Mouse (Mus musculus) forebrain, embryonic 11.5 days (tissue): ENCODE results near the gene 1110008P14Rik. TPM values are rescaled to one million over a fixed set of nuclear protein-coding genes. Genes with fewer than 3 reads are reported as not detected.

Source experiments
- ATAC-seq: fragments of 200-750 bp; cut with Nextera tagmentation; replicated peaks from 2 replicates; pipeline ENCODE4 v1.8.0; 2017; ENCODE audit warnings: moderate TSS enrichment; ENCODE audit not compliant: low FRiP score
- DNase-seq: peaks from one replicate; pipeline ENCODE4 v3.0.0-alpha.2; 2017; ENCODE audit warnings: low spot score
- H3K27ac ChIP-seq: fragments of 300-500 bp; sonication (generic); 2 replicates; pipeline ENCODE4 v1.5.1; 2014; ENCODE audit warnings: low read depth, low read length
- H3K27me3 ChIP-seq: fragments of 300-500 bp; sonication (generic); 2 replicates; pipeline ENCODE4 v1.6.1; 2014; ENCODE audit warnings: mild to moderate bottlenecking, low read length, mixed read lengths; ENCODE audit not compliant: control insufficient read depth, insufficient read depth
- H3K36me3 ChIP-seq: fragments of 300-500 bp; sonication (generic); 2 replicates; pipeline ENCODE4 v1.6.1; 2014; ENCODE audit warnings: mild to moderate bottlenecking, low read length, moderate library complexity, mixed read lengths; ENCODE audit not compliant: control insufficient read depth, insufficient read depth
- H3K4me1 ChIP-seq: fragments of 300-500 bp; sonication (generic); replicated peaks from 2 replicates; pipeline ENCODE4 v1.6.1; 2014; ENCODE audit warnings: low read length, mixed read lengths; ENCODE audit not compliant: control insufficient read depth, insufficient read depth
- H3K4me2 ChIP-seq: fragments of 300-500 bp; sonication (generic); 2 replicates; pipeline ENCODE4 v1.6.1; 2014; ENCODE audit warnings: low read depth, mild to moderate bottlenecking, low read length, moderate library complexity, mixed read lengths; ENCODE audit not compliant: severe bottlenecking
- H3K4me3 ChIP-seq: fragments of 300-500 bp; sonication (generic); 2 replicates; pipeline ENCODE4 v1.5.1; 2014; ENCODE audit warnings: low read depth, low read length
- H3K9ac ChIP-seq: fragments of 300-500 bp; sonication (generic); 2 replicates; pipeline ENCODE4 v1.6.1; 2014; ENCODE audit warnings: low read length
- H3K9me3 ChIP-seq: fragments of 300-500 bp; sonication (generic); 2 replicates; pipeline ENCODE4 v1.6.1; 2016; ENCODE audit warnings: low read length, mixed read lengths; ENCODE audit not compliant: control insufficient read depth
- WGBS: fragments of 180-500 bp; shearing (Covaris S2); extraction: QIAGEN DNeasy Blood & Tissue Kit; methylation state at CpG from one replicate; pipeline ENCODE4 v1.1.7; 2014; 5-methylcytosine and 5-hydroxymethylcytosine counted together
- polyA plus RNA-seq: library from polyadenylated mRNA; unstranded; fragments of >200 nt; fragmentation: Nextera tagmentation; extraction: Ambion mirVana; gene quantifications from 2 replicates; pipeline ENCODE4 v1.2.1, GENCODE M21; 2014

The 1110008P14Rik gene
- polyA plus RNA-seq, 1 experiment from 2014 or later: 37.7 TPM

DNA sequence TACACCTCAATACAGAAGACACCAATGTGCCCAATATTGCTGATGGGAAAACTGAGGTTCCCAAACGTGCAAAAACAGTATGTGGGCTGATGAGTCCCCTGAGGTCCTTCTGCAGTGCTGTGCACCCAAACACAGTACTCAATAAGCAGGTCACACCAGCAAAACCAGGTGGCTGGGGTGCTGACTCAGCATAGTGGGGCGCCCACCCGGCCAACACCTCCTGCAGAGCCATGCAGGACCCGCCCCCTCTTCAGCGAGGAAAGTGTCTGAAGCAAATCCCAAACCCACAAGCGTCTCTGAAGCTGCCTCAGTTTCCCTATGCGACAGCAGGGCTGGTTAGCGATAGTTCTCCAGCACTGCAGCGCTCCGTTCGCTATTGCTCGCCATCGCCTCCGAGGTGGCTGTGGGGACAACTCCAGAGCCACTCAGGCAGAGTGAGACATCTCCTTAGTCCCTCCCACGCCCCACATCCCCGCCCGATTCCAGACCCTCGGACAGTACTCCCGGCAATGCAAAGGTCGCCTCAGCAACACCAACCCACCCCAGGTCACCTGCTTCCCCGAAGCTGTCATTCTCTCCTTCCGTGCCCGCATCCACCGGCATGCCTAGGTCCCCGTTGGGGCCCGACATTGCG, 480 bp downstream of the 1110008P14Rik start:
- Histone ChIP-seq H3K36me3 (peaks cover 7% of the 10 kb centered on the region; the same call in 1 of the 2 replicates), H3K4me3 (peak overlapping the region; percentile 61), H3K27me3 (no peaks in the 10 kb centered on the region), H3K27ac (no peak overlapping the region), H3K9ac (peak overlapping the region; percentile 39), H3K4me2 (peak overlapping the region; percentile 76), H3K9me3 (no peaks in the 10 kb centered on the region), H3K4me1 (peaks cover 6% of the 10 kb centered on the region)
- no peak for DNase-seq
- peak; percentile 54 for ATAC-seq
- 2% methylated on average over 27 of the region's 27 CpGs for WGBS

DNA sequence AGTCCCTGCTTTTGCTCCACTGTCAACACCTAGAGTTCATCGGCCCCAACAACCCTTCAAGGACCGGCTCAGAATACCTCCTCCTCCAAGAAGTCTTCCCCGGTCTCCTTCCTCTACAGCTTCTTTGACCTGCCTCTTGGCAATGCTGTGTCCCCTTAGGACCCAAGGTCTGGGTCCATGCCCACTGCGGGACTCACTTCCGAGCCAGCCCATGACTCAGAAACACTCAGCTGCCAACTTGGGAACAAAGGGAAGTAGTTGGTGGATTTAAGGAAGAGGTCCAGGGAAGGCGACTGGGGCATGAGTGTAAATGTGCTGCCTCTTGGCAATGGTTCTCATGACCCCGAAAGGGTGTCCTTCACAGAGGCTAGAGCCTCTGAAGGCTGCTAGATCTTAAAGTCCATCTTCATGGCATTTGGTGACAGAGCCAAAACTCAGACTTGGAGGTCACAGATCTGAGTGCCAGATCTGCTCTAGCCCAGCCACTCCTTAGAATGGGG, 1.7 kb downstream of the 1110008P14Rik start:
- Histone ChIP-seq H3K27me3 (no peaks in the 10 kb centered on the region), H3K4me1 (peaks cover 6% of the 10 kb centered on the region), H3K9ac (no peak overlapping the region), H3K4me2 (no peak overlapping the region), H3K27ac (no peak overlapping the region), H3K4me3 (no peak overlapping the region), H3K9me3 (no peaks in the 10 kb centered on the region), H3K36me3 (peaks cover 7% of the 10 kb centered on the region)
- DNase-seq (no peak), ATAC-seq (no peak)
- 88% methylated on average over 7 of the region's 7 CpGs for WGBS

DNA sequence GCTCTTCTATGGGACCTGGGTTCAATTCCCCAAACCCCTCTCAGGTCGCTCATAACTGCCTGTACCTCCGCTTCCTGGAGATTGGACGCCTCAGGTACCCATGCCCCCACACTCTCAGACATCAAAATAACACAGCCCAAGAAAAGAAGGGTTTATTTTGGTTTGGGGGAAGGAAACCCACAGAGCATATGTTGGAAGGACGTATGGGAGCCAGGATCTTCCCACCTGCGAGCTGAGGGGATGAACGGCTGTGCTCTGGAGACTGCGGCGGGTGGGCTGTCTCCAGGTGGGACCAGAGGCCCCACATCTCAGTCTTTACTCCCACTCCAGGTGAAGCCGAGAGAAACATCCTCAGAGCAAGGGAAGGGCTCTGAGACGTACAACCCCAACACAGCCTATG, 4.8 kb downstream of the 1110008P14Rik start:
- H3K36me3 ChIP-seq: peaks cover 12% of the 10 kb centered on the region
- H3K4me1 ChIP-seq: peaks cover 4% of the 10 kb centered on the region
- no peak overlapping the region for H3K9ac ChIP-seq
- ATAC-seq: no peak
- no peaks in the 10 kb centered on the region for H3K9me3 ChIP-seq
- WGBS: 94% methylated on average over 10 of the region's 10 CpGs
- H3K27ac ChIP-seq: no peak overlapping the region
- H3K4me2 ChIP-seq: no peak overlapping the region
- H3K27me3 ChIP-seq: no peaks in the 10 kb centered on the region
- DNase-seq: no peak
- no peak overlapping the region for H3K4me3 ChIP-seq

GRCm38 (mm10) chr2:32375317-32375940, 6.3 kb downstream of the 1110008P14Rik start:
- H3K27ac ChIP-seq: no peak overlapping the region
- H3K9me3 ChIP-seq: no peaks in the 10 kb centered on the region
- 93% methylated on average over 13 of the region's 13 CpGs for WGBS
- H3K27me3 ChIP-seq: no peaks in the 10 kb centered on the region
- DNase-seq: no peak
- H3K4me2 ChIP-seq: no peak overlapping the region
- no peak for ATAC-seq
- H3K4me3 ChIP-seq: no peak overlapping the region
- no peak overlapping the region for H3K9ac ChIP-seq
- no peaks in the 10 kb centered on the region for H3K4me1 ChIP-seq
- peaks cover 14% of the 10 kb centered on the region for H3K36me3 ChIP-seq

GRCm38 (mm10) chr2:32374191-32374590, 7.5 kb downstream of the 1110008P14Rik start:
- Histone ChIP-seq H3K4me3 (no peak overlapping the region), H3K36me3 (peaks cover 19% of the 10 kb centered on the region), H3K9me3 (no peaks in the 10 kb centered on the region), H3K4me1 (no peaks in the 10 kb centered on the region), H3K4me2 (no peak overlapping the region), H3K27ac (no peak overlapping the region), H3K27me3 (no peaks in the 10 kb centered on the region), H3K9ac (no peak overlapping the region)
- no peak for ATAC-seq
- DNase-seq: no peak
- WGBS: 88% methylated on average over 10 of the region's 10 CpGs

DNA sequence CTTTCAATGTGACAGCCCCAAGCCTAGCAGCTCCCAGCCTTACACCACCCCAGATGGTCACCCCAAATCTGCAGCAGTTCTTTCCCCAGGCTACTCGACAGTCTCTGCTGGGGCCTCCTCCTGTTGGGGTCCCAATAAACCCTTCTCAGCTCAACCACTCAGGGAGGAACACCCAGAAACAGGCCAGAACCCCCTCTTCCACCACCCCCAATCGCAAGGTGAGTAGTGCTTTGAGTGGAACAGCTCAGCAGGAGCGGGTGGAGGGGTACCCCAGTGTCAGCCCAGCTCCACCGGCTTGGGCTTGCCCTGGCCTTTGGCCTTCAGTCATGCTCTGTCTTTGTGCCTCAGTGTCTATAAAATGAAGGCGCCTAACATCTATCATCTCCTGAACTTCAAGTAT, 14.4 kb downstream of the 1110008P14Rik start:
- H3K9me3 ChIP-seq: no peaks in the 10 kb centered on the region
- no peak for DNase-seq
- no peak overlapping the region for H3K4me2 ChIP-seq
- H3K4me1 ChIP-seq: peaks cover 5% of the 10 kb centered on the region
- 97% methylated on average over 5 of the region's 5 CpGs for WGBS
- H3K27me3 ChIP-seq: no peaks in the 10 kb centered on the region
- H3K27ac ChIP-seq: no peak overlapping the region
- H3K4me3 ChIP-seq: no peak overlapping the region
- ATAC-seq: no peak
- H3K36me3 ChIP-seq: peaks cover 11% of the 10 kb centered on the region
- no peak overlapping the region for H3K9ac ChIP-seq

DNA sequence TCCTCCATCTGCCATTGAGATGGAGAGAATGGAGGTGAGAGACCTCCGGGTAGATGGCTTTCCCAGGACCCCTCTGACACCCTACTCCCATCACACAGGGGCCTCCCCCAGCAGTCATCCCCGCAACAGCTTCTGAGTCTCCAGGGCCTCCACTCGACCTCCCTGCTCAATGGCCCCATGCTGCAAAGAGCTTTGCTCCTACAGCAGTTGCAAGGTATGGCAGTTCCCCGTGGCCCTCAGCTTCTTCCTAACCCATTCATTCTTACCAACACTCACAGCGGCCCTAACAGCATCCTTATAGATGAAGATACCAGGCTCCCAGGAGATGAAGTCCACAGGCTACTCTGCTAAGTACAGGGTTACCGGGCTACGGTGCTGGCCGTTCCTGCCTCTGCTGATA, 17.6 kb downstream of the 1110008P14Rik start:
- DNase-seq (no peak), ATAC-seq (no peak)
- H3K4me2 ChIP-seq: no peak overlapping the region; the same call in 1 of the 2 replicates
- H3K36me3 ChIP-seq: no peaks in the 10 kb centered on the region; the same call in 1 of the 2 replicates
- peak overlapping the region; percentile 81 for H3K4me3 ChIP-seq
- 0 out of 2 replicates have a peak overlapping the region, but pooled peaks have one; percentile 93 for H3K9ac ChIP-seq
- WGBS: 87% methylated on average over 8 of the region's 8 CpGs
- no peaks in the 10 kb centered on the region for H3K9me3 ChIP-seq
- peaks cover 5% of the 10 kb centered on the region for H3K27me3 ChIP-seq
- no peak overlapping the region for H3K27ac ChIP-seq
- peaks cover 5% of the 10 kb centered on the region for H3K4me1 ChIP-seq

- no peak for DNase-seq
- H3K9ac ChIP-seq: peak overlapping the region; percentile 93
- peak overlapping the region; percentile 82 for H3K4me2 ChIP-seq
- no peaks in the 10 kb centered on the region; the same call in 1 of the 2 replicates for H3K36me3 ChIP-seq
- H3K27me3 ChIP-seq: peaks cover 5% of the 10 kb centered on the region
- peak overlapping the region; percentile 75 for H3K27ac ChIP-seq
- H3K4me1 ChIP-seq: peaks cover 5% of the 10 kb centered on the region
- peak; percentile 39; the same call in 1 of the 2 replicates for ATAC-seq
- H3K4me3 ChIP-seq: peak overlapping the region; percentile 81
- 13% methylated on average over 19 of the region's 19 CpGs for WGBS
- H3K9me3 ChIP-seq: no peaks in the 10 kb centered on the region
Measured at GRCm38 (mm10) chr2:32363376-32364106, 18.2 kb downstream of the 1110008P14Rik start.
